In the genomic region with DNA sequence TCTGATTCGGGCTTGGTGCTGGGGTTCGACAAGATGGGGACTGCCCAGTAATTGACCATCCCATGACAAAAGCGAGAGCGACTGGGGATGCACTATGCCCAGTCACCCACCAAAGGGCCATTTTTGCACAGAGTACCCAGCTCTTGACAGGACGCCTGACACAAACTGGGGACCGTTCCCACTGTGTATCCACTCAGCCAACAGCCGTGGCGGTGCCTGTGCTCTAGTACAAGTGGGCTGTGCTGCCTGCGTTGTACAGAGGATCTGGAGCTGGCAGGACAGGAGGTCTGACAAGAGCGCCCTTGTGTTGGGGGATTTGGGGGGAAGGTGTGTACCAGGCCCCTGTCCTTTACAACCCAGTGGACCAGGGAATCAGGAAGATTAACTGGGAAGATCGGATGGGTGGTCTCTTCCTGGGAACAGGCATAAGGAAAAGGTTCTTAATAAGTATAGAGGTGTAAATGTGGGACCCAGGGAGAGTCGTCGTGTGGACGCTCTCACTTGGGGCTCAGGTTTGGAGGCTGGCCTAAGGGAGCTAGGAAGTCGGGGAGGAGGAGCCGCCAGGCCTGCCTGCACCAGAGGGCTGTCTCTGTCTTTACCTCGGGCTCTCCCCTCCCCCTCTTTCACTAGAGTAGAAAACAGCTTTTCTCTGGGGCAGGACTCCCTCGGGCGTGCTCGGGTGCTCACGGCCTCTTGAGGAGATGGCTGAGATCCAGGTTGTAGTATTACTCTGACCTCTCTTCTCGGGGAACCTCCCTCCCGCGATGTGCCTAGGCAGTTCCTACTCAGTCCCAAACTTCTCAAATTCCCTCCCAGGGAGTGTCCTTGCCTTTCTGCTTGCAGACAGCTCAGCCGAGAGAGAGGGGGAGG, we compare ENCODE assay signal across 8 mouse cellular contexts. TPM values are rescaled to one million over a fixed set of nuclear protein-coding genes. Genes with fewer than 3 reads are reported as not detected.
A peak's percentile ranks its signal among the peaks of the same experiment; 100 is the strongest.
DNase-seq lines count a peak whose midpoint lies in the region; ATAC-seq and TF ChIP-seq lines count a peak whose summit lies in the region.

No protein-coding gene starts in this region.

- peaks cover 24% of the 10 kb centered on the region for H3K4me1 ChIP-seq in liver, embryonic 11.5 days (replicated peaks; ENCODE audit: control insufficient read depth, insufficient read depth, low read length)
- H3K4me1 ChIP-seq in midbrain, postnatal 0 days (ENCODE audit: insufficient read depth, low read length), result peaks cover 16% of the 10 kb centered on the region

- peak overlapping the region; percentile 61 for H3K4me3 ChIP-seq in liver, embryonic 11.5 days (ENCODE audit: low read depth, low read length)
- peak overlapping the region; percentile 46 for H3K4me3 ChIP-seq in midbrain, postnatal 0 days (ENCODE audit: low read depth, low read length)

- peak; percentile 42 for ATAC-seq in liver, embryonic 11.5 days (replicated peaks; ENCODE audit: low FRiP score)
- peak; percentile 50 for ATAC-seq in midbrain, postnatal 0 days (ENCODE audit: low FRiP score)

- DNase-seq in 3T3-L1 (ENCODE audit: low read depth, low spot score) (peak; percentile 95), R1 (ENCODE audit: low read depth, low spot score) (peak; percentile 99)
- peak; percentile 80 for DNase-seq in embryo, embryonic 10 days (ENCODE audit: low spot score)
- DNase-seq in heart, adult 8-10 months (ENCODE audit: low spot score), result peak; percentile 35
- peak; percentile 57 for DNase-seq in kidney, adult 18-20 months
- peak; percentile 70 for DNase-seq in liver, embryonic 11.5 days (ENCODE audit: low spot score)
- peak; percentile 64 for DNase-seq in midbrain, postnatal 0 days (ENCODE audit: low spot score)
- peak; percentile 72 for DNase-seq in testis, postnatal 10 days (ENCODE audit: low spot score)

- no peaks in the 10 kb centered on the region for H3K9me3 ChIP-seq in liver, embryonic 11.5 days (ENCODE audit: control insufficient read depth, low read length)
- no peaks in the 10 kb centered on the region for H3K9me3 ChIP-seq in midbrain, postnatal 0 days (ENCODE audit: low read length)

- H3K27me3 ChIP-seq in liver, embryonic 11.5 days (replicated peaks; ENCODE audit: control insufficient read depth, insufficient read depth, low read length), result no peaks in the 10 kb centered on the region
- H3K27me3 ChIP-seq in midbrain, postnatal 0 days (ENCODE audit: insufficient read depth, low read length), result no peaks in the 10 kb centered on the region

- no peaks in the 10 kb centered on the region for H3K36me3 ChIP-seq in liver, embryonic 11.5 days (ENCODE audit: control insufficient read depth, insufficient read depth, low read length)
- no peaks in the 10 kb centered on the region for H3K36me3 ChIP-seq in midbrain, postnatal 0 days (ENCODE audit: insufficient read depth, low read length)

- H3K4me2 ChIP-seq in liver, embryonic 11.5 days, result peak overlapping the region; percentile 77
- peak overlapping the region; percentile 89 for H3K4me2 ChIP-seq in midbrain, postnatal 0 days (ENCODE audit: low read depth, low read length, poor library complexity, severe bottlenecking)

- TF ChIP-seq CTCF in midbrain, postnatal 0 days (IDR thresholded peaks at IDR 0.05), result no peak

- peak overlapping the region; percentile 60 for H3K9ac ChIP-seq in liver, embryonic 11.5 days (ENCODE audit: low read depth, low read length)
- peak overlapping the region; percentile 73 for H3K9ac ChIP-seq in midbrain, postnatal 0 days (replicated peaks; ENCODE audit: low read length, poor library complexity, severe bottlenecking)

- WGBS in liver, embryonic 11.5 days, result 5% methylated on average over 25 of the region's 25 CpGs
- 2% methylated on average over 25 of the region's 25 CpGs for WGBS in midbrain, postnatal 0 days

- peak overlapping the region; percentile 49 for H3K27ac ChIP-seq in liver, embryonic 11.5 days (ENCODE audit: low read depth, low read length)
- peak overlapping the region; percentile 79 for H3K27ac ChIP-seq in midbrain, postnatal 0 days (ENCODE audit: low read depth, low read length)

RNA-seq across cellular contexts. Expression of gene Crygn, which starts 6.3 kb away (rescaled TPM):
- not detected for total RNA-seq in heart, adult 8-10 months (2022)
- polyA plus RNA-seq in liver, embryonic 11.5 days (2014; fragmentation: Nextera tagmentation; extraction: Ambion mirVana), result not detected in 2 replicates
- total RNA-seq in midbrain, postnatal 0 days (2014; rRNA removed), result not detected in 2 replicates
- polyA plus RNA-seq in midbrain, postnatal 0 days (2015; fragmentation: Nextera tagmentation; extraction: Ambion mirVana), result 2.1 and 5.0 TPM in 2 replicates

RNA-seq across cellular contexts. Expression of gene Wdr86, which starts 21.0 kb away (rescaled TPM):
- 1 to 10 TPM in 1 of 4 experiments, under 1 TPM in 3; 0.16 to 1.2 (median 0.60) TPM for total RNA-seq in heart, adult 8-10 months (2022)
- 9.8 and 11.2 TPM in 2 replicates for polyA plus RNA-seq in liver, embryonic 11.5 days (2014; fragmentation: Nextera tagmentation; extraction: Ambion mirVana)
- 13.4 and 16.5 TPM in 2 replicates for total RNA-seq in midbrain, postnatal 0 days (2014; rRNA removed)
- polyA plus RNA-seq in midbrain, postnatal 0 days (2015; fragmentation: Nextera tagmentation; extraction: Ambion mirVana), result 6.7 and 7.0 TPM in 2 replicates

Comparison
In these comparisons a context has a peak if more than half of its experiments do, and no peak if none do; other contexts are left out.
1. Peak in every context shown above with its lines: DNase-seq, ATAC-seq, H3K4me3 ChIP-seq and H3K27ac ChIP-seq.
2. DNase-seq: peak in every context shown above with its lines; median percentile 99 in R1; 95 in 3T3-L1; 80 in embryo, embryonic 10 days; 72 in testis, postnatal 10 days; 70 in liver, embryonic 11.5 days; 64 in midbrain, postnatal 0 days; 57 in kidney, adult 18-20 months; 35 in heart, adult 8-10 months.